Mouse (Mus musculus): ENCODE data around the gene Gm49450.

- TF ChIP-seq CTCF (IDR thresholded peaks at IDR 0.05; ENCODE audit: control insufficient read depth, insufficient read depth, insufficient read length) (no peak), USF1 (IDR thresholded peaks at IDR 0.05; ENCODE audit: low read depth) (no peak), FOSL1 (IDR thresholded peaks at IDR 0.05; ENCODE audit: insufficient read depth, low read length, poor library complexity, severe bottlenecking) (no peak), CEBPB (IDR thresholded peaks at IDR 0.05; ENCODE audit: low read depth) (no peak), MAX (IDR thresholded peaks at IDR 0.05) (no peak)
Observed at GRCm38 (mm10) chr15:98941539-98941938, 11.8 kb downstream of the Gm49450 start.
